Mouse (Mus musculus) spleen, adult 2 months (tissue): ENCODE results near the gene Ucp3.

ENCODE experiments used
- CTCF ChIP-seq: fragments of 200-500 bp; IDR thresholded peaks from 2 replicates; pipeline ENCODE4 v1.5.1; 2011; ENCODE audit warnings: mild to moderate bottlenecking, inconsistent platforms; ENCODE audit not compliant: insufficient read depth, insufficient read length, insufficient replicate concordance; ENCODE audit errors: extremely low read depth
- POLR2A ChIP-seq: fragments of 200-500 bp; IDR thresholded peaks from 2 replicates; pipeline ENCODE4 v1.6.1; 2011; ENCODE audit warnings: low read depth, low read length, inconsistent platforms

GRCm38 (mm10) chr7:100493117-100493483 is 20.3 kb downstream of the Ucp3 start, which contains the start of gene Ucp2:
- TF ChIP-seq CTCF (no peak), POLR2A (peak; percentile 100)
